Mouse (Mus musculus) brain, embryonic 14.5 days (tissue): ENCODE results near the gene Hps4.

Source experiments
- CTCF ChIP-seq: fragments of 200-500 bp; IDR thresholded peaks from 2 replicates; pipeline ENCODE4 v1.5.1; 2012; ENCODE audit warnings: inconsistent platforms, mild to moderate bottlenecking, moderate library complexity, borderline replicate concordance; ENCODE audit not compliant: insufficient read depth, insufficient read length; ENCODE audit errors: extremely low read depth
- POLR2A ChIP-seq: fragments of 200-500 bp; IDR thresholded peaks from 2 replicates; pipeline ENCODE4 v1.6.1; 2012; ENCODE audit warnings: mild to moderate bottlenecking, inconsistent platforms, borderline replicate concordance; ENCODE audit not compliant: poor library complexity, insufficient read depth, insufficient read length, severe bottlenecking; ENCODE audit errors: extremely low read depth

GRCm38 (mm10) chr5:112367338-112367737, 24.5 kb downstream of the Hps4 start:
- TF ChIP-seq POLR2A = no peak
- no peak for TF ChIP-seq CTCF
